Mouse (Mus musculus) MEL (cell line): ENCODE results near the gene Il9r. TPM values are rescaled to one million over a fixed set of nuclear protein-coding genes. Genes with fewer than 3 reads are reported as not detected.

ENCODE experiments used
- DNase-seq: peaks from one replicate; pipeline ENCODE4 v3.0.0; 2011; ENCODE audit warnings: low read depth, low spot score
- H3K27ac ChIP-seq: 2 replicates; pipeline ENCODE4 v1.5.1; 2012; ENCODE audit warnings: low read depth, mild to moderate bottlenecking, control low read depth, low read length, moderate library complexity; ENCODE audit not compliant: control insufficient read depth
- H3K27me3 ChIP-seq, 2 experiments: fragments of 150-350 bp in 1 of 2; sonication (generic) in 1 of 2; 2 replicates each; pipeline ENCODE4 v1.6.1; 2012; ENCODE audit warnings: low read length in 2 of 2, mild to moderate bottlenecking in 2 of 2, improper control_type of control experiment in 1 of 2, moderate library complexity in 1 of 2; ENCODE audit not compliant: insufficient read depth in 2 of 2, control insufficient read depth in 1 of 2
- H3K36me3 ChIP-seq, 2 experiments: 2 replicates each; pipeline ENCODE4 v1.6.1; 2012 to 2014; ENCODE audit warnings: low read length in 2 of 2, improper control_type of control experiment in 1 of 2, inconsistent platforms in 1 of 2, mild to moderate bottlenecking in 1 of 2; ENCODE audit not compliant: insufficient read depth in 2 of 2, control insufficient read depth in 1 of 2
- H3K4me1 ChIP-seq, 2 experiments: fragments of 150-350 bp in 1 of 2; sonication (generic) in 1 of 2; 2 replicates each; pipeline ENCODE4 v1.6.1; 2012; ENCODE audit warnings: low read length in 2 of 2, improper control_type of control experiment in 1 of 2, mild to moderate bottlenecking in 1 of 2; ENCODE audit not compliant: insufficient read depth in 2 of 2, control insufficient read depth in 1 of 2
- H3K4me3 ChIP-seq, 2 experiments: fragments of 150-350 bp in 1 of 2; sonication (generic) in 1 of 2; 2 replicates each; pipeline ENCODE4 v1.5.1; 2012; ENCODE audit warnings: low read depth in 2 of 2, low read length in 2 of 2, mild to moderate bottlenecking in 2 of 2, moderate library complexity in 2 of 2, control low read depth in 1 of 2, improper control_type of control experiment in 1 of 2; ENCODE audit not compliant: control insufficient read depth in 1 of 2, insufficient read depth in 1 of 2
- H3K79me2 ChIP-seq: 2 replicates; pipeline ENCODE4 v1.6.1; 2012; ENCODE audit warnings: mild to moderate bottlenecking, low read length, moderate library complexity; ENCODE audit not compliant: control insufficient read depth, poor library complexity, insufficient read depth
- H3K9ac ChIP-seq: 2 replicates; pipeline ENCODE4 v1.6.1; 2012; ENCODE audit warnings: low read depth, mild to moderate bottlenecking, control low read depth, low read length, moderate library complexity; ENCODE audit not compliant: control insufficient read depth, poor library complexity, severe bottlenecking
- H3K9me3 ChIP-seq: fragments of 150-350 bp; sonication (generic); replicated peaks from 2 replicates; pipeline ENCODE4 v1.6.1; 2012; ENCODE audit warnings: mild to moderate bottlenecking, low read length, improper control_type of control experiment, moderate library complexity; ENCODE audit not compliant: insufficient read depth
- CHD1 ChIP-seq: IDR thresholded peaks from 2 replicates; pipeline ENCODE4 v1.6.1; 2012; ENCODE audit warnings: low read depth, mild to moderate bottlenecking, inconsistent platforms, low read length, improper control_type of control experiment
- E2F4 ChIP-seq: IDR thresholded peaks from 2 replicates; pipeline ENCODE4 v1.6.1; 2011; ENCODE audit warnings: low read depth, low read length, improper control_type of control experiment, borderline replicate concordance
- EP300 ChIP-seq, 2 experiments: IDR thresholded peaks; 2 replicates each; pipeline ENCODE4 v1.6.1; 2011; ENCODE audit warnings: improper control_type of control experiment in 2 of 2, low read length in 2 of 2, low read depth in 1 of 2, mild to moderate bottlenecking in 1 of 2
- ETS1 ChIP-seq: IDR thresholded peaks from 2 replicates; pipeline ENCODE4 v1.6.1; 2012; ENCODE audit warnings: low read depth, mild to moderate bottlenecking, inconsistent platforms, low read length, improper control_type of control experiment, moderate library complexity
- GABPA ChIP-seq: IDR thresholded peaks from 2 replicates; pipeline ENCODE4 v1.6.1; 2012; ENCODE audit warnings: low read depth, mild to moderate bottlenecking, inconsistent platforms, low read length, improper control_type of control experiment, moderate library complexity
- JUND ChIP-seq: IDR thresholded peaks from 2 replicates; pipeline ENCODE4 v1.6.1; 2011; ENCODE audit warnings: low read depth, mild to moderate bottlenecking, improper control_type of control experiment, low read length
- MAZ ChIP-seq: IDR thresholded peaks from 2 replicates; pipeline ENCODE4 v1.6.1; 2012; ENCODE audit warnings: low read depth, mild to moderate bottlenecking, inconsistent platforms, low read length, improper control_type of control experiment
- MYC ChIP-seq: IDR thresholded peaks from 2 replicates; pipeline ENCODE4 v1.6.1; 2011; ENCODE audit warnings: low read depth, mild to moderate bottlenecking, low read length, improper control_type of control experiment, moderate library complexity
- NELFE ChIP-seq: IDR thresholded peaks from 2 replicates; pipeline ENCODE4 v1.6.1; 2011; ENCODE audit warnings: low read depth, low read length, improper control_type of control experiment
- NRF1 ChIP-seq: IDR thresholded peaks from 2 replicates; pipeline ENCODE4 v1.6.1; 2014; ENCODE audit warnings: low read depth, mild to moderate bottlenecking, inconsistent platforms, low read length, improper control_type of control experiment, moderate library complexity; ENCODE audit not compliant: poor library complexity, insufficient read depth, severe bottlenecking
- POLR2A ChIP-seq, 2 experiments: IDR thresholded peaks; 2 replicates each; pipeline ENCODE4 v1.6.1; 2011 to 2012; ENCODE audit warnings: low read length in 2 of 2, mild to moderate bottlenecking in 2 of 2, control low read depth in 1 of 2, improper control_type of control experiment in 1 of 2, low read depth in 1 of 2, moderate library complexity in 1 of 2; ENCODE audit not compliant: control insufficient read depth in 1 of 2, insufficient read depth in 1 of 2, poor library complexity in 1 of 2
- POLR2AphosphoS5 ChIP-seq: IDR thresholded peaks from 2 replicates; pipeline ENCODE4 v1.6.1; 2012; ENCODE audit warnings: low read depth, borderline replicate concordance, mild to moderate bottlenecking, inconsistent platforms, low read length, moderate library complexity, mixed read lengths
- RCOR1 ChIP-seq: IDR thresholded peaks from 2 replicates; pipeline ENCODE4 v1.6.1; 2012; ENCODE audit warnings: low read depth, mild to moderate bottlenecking, inconsistent platforms, low read length, improper control_type of control experiment
- TBP ChIP-seq: IDR thresholded peaks from 2 replicates; pipeline ENCODE4 v1.8.0; 2011; ENCODE audit warnings: low read depth, low read length, improper control_type of control experiment
- TCF12 ChIP-seq: IDR thresholded peaks from 2 replicates; pipeline ENCODE4 v1.6.1; 2014; ENCODE audit warnings: low read depth, mild to moderate bottlenecking, inconsistent platforms, low read length, improper control_type of control experiment, moderate library complexity
- USF2 ChIP-seq, 2 experiments: IDR thresholded peaks; 2 replicates each; pipeline ENCODE4 v1.6.1; 2011 to 2012; ENCODE audit warnings: improper control_type of control experiment in 2 of 2, low read length in 2 of 2, borderline replicate concordance in 1 of 2, inconsistent platforms in 1 of 2, low read depth in 1 of 2, mild to moderate bottlenecking in 1 of 2; ENCODE audit not compliant: insufficient read depth in 1 of 2
- ZC3H11A ChIP-seq: IDR thresholded peaks from 2 replicates; pipeline ENCODE4 v1.6.1; 2012; ENCODE audit warnings: low read depth, mild to moderate bottlenecking, inconsistent platforms, low read length, improper control_type of control experiment
- ZNF384 ChIP-seq: IDR thresholded peaks from 2 replicates; pipeline ENCODE4 v1.6.1; 2012; ENCODE audit warnings: low read depth, mild to moderate bottlenecking, inconsistent platforms, low read length, improper control_type of control experiment
- polyA plus RNA-seq, 2 experiments: library from polyadenylated mRNA; stranded (reverse) in 1 of 2; unstranded in 1 of 2; fragments of >175 nt in 1 of 2; fragments of >200 nt in 1 of 2; gene quantifications; 2 replicates each; pipeline versions ENCODE4 v1.2.1 to v1.2.4; 2012; ENCODE audit warnings: low replicate concordance in 2 of 2, low read depth in 1 of 2; ENCODE audit not compliant: insufficient read length in 2 of 2, insufficient read depth in 1 of 2, missing spikeins in 1 of 2
- total RNA-seq: library from RNA; depleted of rRNA; stranded (reverse); fragments of 300-350 nt; gene quantifications from 2 replicates; pipeline ENCODE4 v1.2.3, GENCODE M21; 2012

The Il9r gene
- total and polyA plus RNA-seq, 3 experiments: 56.9 to 83.8 TPM; not detected in 1

DNA sequence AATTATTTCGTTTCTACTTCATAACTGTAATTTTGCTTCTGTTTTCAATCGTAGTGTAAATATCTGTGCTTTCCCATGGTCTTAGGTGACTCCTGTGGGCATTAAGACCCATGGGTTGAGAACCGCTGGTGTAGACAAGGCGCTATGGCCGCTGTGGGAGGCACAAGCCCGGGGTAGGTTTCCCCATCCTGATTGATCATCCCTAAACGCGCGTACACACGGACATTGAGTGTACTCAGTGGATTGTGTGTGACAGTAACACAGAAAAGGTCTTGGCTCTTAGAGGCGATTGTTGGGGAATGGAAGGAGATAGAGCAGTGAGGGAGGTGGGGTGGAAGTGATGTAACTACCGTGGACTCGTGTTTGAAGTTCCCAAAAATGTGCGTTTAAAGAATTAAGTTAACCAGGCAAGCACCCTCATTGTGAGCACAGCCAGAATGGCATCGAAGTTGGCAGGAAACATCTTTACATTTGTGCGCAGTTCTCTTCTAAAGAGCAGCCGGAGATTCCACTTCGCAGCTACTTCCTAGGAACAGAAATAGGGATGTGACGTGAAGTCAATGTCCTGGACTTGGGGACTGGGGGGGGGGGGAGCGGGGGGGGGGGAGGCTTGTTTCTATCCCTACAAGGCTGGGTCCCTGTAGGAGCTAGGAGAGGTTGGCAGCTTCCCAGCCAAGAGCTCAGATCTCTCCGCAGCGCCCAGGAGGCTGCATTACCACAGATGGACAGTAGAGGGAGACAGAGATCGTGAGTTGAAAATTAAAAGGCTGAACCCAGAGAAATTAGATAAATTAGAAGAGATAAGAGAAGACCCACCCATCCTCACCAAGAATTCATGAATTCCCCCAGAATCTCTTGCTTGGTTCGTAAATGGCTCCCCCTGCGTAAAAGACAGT is 17.9 kb downstream of the Il9r start (continued):
- peak; percentile 45; the same call in 1 of the 2 replicates for TF ChIP-seq RCOR1
- TF ChIP-seq NRF1: no peak
- TF ChIP-seq CHD1: no peak
- TF ChIP-seq ETS1: no peak
- TF ChIP-seq ZNF384: peak; percentile 38
- TF ChIP-seq GABPA: no peak

- 0 out of 4 replicates have a peak, but pooled peaks cover 0 to under 1% of the 10 kb centered on the region in 2 experiments for H3K4me1 ChIP-seq
- no peak for DNase-seq
- H3K9ac ChIP-seq: no peak overlapping the region
- TF ChIP-seq E2F4 (no peak), RCOR1 (no peak), TBP (no peak), POLR2AphosphoS5 (no peak)
- TF ChIP-seq, all 39 proteins: peak for 0
- no peaks in the 10 kb centered on the region for H3K9me3 ChIP-seq
- no peaks in the 10 kb centered on the region for H3K36me3 ChIP-seq
- no peaks in the 10 kb centered on the region for H3K27me3 ChIP-seq
- no peak overlapping the region for H3K4me3 ChIP-seq
- H3K79me2 ChIP-seq: no peaks in the 10 kb centered on the region
- no peak overlapping the region for H3K27ac ChIP-seq
Observed at GRCm38 (mm10) chr11:32181246-32181645, 18.8 kb downstream of the Il9r start.

- TF ChIP-seq NELFE (no peak), MYC (no peak), MAZ (no peak), TCF12 (no peak), JUND (no peak), ZC3H11A (no peak), TBP (no peak), EP300 (IDR thresholded peaks at IDR 0.05; ENCODE audit: low read depth in 1 of 2, low read length in 2 of 2) (no peak), CHD1 (no peak), E2F4 (no peak), USF2 (IDR thresholded peaks at IDR 0.05; ENCODE audit: borderline replicate concordance in 1 of 2, insufficient read depth in 1 of 2, low read depth in 1 of 2, low read length in 2 of 2) (no peak), GABPA (no peak), POLR2A (IDR thresholded peaks at IDR 0.05; ENCODE audit: control insufficient read depth in 1 of 2, insufficient read depth in 1 of 2, low read depth in 1 of 2, low read length in 2 of 2, poor library complexity in 1 of 2) (no peak)
Observed at GRCm38 (mm10) chr11:32178506-32178905, 21.6 kb downstream of the Il9r start.

More at GRCm38 (mm10) chr11:32178506-32178905, 21.6 kb downstream of the Il9r start:
- H3K4me3 ChIP-seq: no peak overlapping the region
- H3K9ac ChIP-seq: no peak overlapping the region
- no peaks in the 10 kb centered on the region for H3K27me3 ChIP-seq
- DNase-seq: no peak
- no peaks in the 10 kb centered on the region for H3K9me3 ChIP-seq
- H3K4me1 ChIP-seq: 0 out of 4 replicates have a peak, but pooled peaks cover 0 to 2% of the 10 kb centered on the region in 2 experiments
- no peaks in the 10 kb centered on the region for H3K79me2 ChIP-seq
- H3K36me3 ChIP-seq: no peaks in the 10 kb centered on the region
- no peak overlapping the region for H3K27ac ChIP-seq
